Mouse (Mus musculus) spleen, postnatal 4 days (tissue): ENCODE results near the gene Ints7.

Experiments used
- DNase-seq, 2 experiments: peaks; one replicate each; pipeline ENCODE4 v3.0.0; 2022; ENCODE audit warnings: low spot score in 2 of 2

The Ints7 gene

DNA sequence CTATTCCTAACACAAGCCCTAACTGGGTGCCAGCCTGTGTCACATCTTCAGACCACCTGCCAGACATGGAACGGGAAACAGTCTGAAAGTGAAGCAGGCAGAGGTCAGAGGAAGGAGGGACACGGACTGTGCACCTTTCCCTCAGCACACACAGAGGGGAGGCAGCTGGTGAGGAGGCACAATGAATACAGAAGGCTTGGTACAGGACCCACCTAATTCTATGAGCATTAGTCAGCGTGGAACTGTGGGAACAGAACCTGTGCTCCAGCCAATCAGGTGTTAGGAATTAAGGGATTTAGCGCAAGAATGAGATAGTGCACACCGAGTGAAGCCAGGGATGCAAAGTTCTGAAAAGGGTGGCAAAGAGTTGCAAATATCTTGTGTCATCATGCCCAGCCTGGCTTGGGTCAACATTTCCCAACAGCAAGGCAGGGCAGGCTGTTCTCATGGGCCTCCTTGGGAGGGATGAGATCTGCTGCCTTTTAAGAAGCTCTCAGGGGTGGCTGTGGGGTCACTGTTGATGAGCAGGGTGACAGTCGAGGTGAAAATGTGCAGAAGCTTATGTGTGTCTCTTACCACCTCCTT, 57.2 kb downstream of the Ints7 start:
- no peak for DNase-seq

DNA sequence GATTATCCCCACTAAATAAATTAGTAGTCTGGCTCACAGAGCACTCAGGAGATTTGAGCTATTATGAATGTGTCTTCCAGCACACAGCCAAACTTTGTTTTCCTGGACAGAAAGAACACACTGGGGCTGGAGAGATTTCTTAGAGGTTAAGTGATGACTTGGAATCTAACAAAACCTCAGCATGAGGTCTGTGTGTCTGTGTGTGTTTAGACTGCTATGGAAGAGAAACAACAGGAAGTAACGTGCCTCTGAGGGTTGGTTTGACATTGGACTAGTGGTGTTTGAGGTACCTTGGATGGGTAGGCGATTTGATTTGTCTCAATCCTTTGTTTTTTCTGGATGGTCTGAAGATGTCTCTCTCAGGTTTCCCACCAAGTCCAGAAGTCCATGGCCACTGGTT, 58.7 kb downstream of the Ints7 start:
- no peak for DNase-seq

DNA sequence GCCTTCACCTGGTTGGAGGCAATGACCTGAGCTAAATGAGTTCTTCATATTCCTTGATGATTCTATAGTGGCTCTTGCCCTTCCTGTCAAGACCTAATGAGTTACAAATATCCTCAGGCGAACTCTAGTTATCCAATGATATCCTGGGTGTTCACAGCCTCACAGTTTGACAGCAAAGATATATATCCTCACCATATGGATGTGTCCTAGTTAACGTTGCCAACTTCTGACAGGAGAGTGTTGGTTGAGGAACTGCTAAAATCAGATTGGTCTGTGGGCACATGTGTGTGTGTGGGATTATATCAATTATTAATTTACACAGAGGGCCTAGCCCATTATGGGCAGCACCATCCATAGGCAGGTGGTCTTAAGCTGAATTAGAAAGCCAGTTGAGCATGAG, 63.0 kb downstream of the Ints7 start:
- no peak for DNase-seq

GRCm38 (mm10) chr1:191639200-191639807, 63.9 kb downstream of the Ints7 start:
- no peak for DNase-seq

DNA sequence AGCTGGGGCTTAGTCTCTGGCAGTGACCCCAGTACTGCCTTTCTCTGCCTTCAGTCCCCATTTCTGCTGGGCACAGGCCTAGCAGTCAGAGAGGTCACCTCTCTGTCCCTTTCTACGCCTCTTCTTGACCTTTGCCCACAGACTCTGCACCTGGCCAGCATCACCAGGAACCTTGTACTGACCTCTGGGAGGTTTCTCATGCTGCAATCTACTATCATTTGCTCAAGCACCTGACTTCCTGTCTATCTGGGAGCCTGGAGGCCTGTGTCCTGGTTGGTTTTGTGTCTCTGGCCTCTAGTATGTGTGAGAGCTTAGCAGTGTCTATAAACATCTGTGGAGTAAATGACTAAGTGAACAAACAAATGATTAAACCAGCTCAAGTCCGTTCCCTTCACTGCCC, 64.7 kb downstream of the Ints7 start:
- no peak for DNase-seq

DNA sequence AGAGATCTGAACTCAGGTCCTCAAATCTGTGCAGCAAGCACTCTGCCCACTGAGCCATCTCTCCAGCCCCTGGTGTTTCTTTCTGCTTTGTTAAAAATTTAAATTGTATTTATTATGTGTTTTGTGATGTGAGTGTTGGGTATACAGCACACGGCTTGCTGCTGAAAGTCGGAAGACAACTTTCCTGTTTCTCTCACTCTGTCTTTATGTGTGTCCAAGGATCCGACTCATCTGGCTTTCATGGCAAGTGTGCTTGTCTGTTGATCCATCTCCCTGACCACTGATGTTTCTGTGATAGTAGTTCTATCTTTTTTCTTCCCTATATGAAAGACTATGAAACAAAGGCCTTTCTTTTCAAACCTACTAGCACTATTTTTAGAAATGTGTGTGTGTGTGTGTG, 65.4 kb downstream of the Ints7 start:
- no peak for DNase-seq

- no peak for DNase-seq
These were observed 66.0 kb downstream of the Ints7 start for GRCm38 (mm10) chr1:191641438-191641837.

- no peak for DNase-seq
These were observed 67.5 kb downstream of the Ints7 start for GRCm38 (mm10) chr1:191642903-191643302.

DNA sequence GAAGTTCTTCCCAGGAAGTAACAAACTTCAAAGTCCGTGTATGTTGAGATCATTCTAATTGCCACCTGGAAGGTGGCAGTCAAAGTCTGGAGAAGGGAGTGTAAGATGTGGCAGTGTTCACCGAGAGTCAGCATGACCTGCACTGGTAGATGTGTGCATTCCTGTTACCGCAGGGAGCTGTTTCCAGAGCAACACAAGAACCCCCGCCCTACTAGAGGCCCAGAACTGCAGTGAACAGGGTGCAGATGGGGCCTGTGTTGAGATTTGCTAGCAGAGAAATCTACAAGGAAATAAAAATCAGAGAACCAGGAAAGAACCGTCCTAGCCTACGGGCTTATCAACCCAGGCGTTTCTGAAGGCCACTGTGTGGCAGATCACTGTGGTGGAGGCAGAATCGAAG, 70.5 kb downstream of the Ints7 start:
- DNase-seq: no peak

- no peak for DNase-seq
These were observed 72.2 kb downstream of the Ints7 start for GRCm38 (mm10) chr1:191647590-191647989.

- DNase-seq: no peak
These were observed 84.0 kb downstream of the Ints7 start for GRCm38 (mm10) chr1:191659441-191659840.

DNA sequence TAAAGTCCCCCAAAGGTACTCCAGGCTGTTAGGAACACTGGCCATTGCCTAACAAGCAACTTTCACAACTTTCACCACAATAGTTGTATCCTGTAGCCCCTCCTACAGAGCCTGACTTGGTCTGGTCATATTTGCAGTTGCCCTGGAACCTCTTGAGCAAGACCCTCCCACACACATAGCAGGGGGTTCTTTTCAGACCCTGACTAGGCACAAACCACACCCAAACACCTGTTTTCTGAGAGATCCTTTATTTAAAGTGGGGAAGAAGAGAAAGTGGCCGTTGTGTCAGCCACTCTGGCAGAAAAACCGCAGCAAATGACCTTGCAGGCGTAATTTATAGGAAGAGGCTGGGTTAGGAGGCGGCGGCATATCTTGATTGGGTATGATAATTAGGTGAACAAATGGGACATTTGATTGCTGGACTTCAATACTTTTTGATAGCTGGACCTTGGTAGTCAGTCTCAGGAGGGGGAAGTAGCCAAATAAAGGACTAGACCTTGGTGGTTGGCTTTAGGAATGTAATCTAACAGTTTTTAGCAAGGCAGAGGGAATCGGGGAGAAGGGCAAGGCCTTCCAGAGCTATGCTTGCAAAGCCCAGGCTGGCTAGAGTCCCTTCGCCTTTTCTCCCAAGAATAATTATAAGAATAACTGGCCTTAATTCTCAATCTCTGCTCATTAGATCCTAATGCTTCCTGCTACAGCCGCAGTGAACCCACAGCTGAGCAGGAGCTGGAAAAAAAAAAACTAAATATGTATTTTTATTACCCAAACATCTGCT, 85.8 kb downstream of the Ints7 start:
- DNase-seq: no peak

DNA sequence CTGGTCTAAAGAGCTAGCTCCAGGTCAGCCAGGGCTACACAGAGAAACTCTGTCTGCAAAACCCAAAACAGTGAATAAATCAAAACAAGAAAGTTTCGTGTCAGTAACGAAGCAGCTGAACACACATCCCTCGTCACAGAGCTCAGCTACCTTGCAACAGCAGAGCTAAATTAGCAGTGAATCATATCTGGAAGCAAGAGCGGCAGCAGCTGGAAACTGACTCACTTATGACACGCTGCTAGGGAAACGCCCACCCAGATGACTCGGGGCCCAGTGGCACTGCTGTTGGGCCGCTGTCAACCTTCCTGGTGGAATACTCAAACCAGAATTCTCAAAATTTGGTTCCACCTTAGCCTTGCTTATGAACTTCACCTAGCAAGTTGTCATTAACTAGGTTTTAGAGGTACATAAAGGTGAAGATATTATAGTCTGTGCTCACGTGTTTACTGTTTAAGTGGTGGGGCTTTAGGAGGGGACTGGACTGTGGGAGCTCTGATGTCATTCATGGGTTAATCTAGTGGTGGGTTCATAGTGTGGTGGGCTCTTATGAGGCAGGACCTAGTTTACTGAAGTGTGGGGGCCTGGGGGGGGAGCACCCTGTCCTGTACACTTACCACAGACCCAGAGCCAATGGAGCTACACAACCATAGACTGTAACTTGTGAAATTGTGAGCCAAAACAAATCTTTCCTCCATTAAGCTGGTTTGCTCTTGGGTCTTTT, 86.9 kb downstream of the Ints7 start:
- DNase-seq: no peak

DNA sequence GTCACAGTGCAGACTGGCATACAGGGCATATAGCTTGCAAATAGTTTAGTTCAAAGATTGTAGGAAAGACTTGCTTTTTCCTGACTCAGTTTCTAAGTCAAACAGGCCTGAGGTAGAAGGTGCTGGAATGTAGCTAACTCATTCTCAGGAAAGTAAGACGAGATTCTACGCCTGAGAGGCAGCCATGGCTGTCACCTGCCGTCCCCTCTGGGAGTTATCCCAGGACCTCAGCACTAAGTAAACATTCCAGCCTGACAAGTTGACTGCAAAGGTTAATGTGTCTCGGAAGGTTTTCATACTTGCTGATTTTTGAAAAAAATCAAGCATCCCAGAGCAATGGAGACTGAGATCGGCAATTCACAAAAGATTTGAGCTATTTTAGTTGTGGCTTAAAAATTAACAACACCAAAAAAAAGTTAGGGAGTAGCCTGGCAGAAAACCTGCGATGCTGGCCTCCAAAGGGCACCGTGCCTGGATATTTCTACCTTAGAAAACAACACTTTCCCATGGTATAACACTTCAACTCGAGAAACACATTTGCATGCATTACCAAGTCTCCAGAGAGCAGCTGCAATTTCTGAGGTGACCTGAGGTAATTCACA, 87.6 kb downstream of the Ints7 start:
- no peak for DNase-seq

DNA sequence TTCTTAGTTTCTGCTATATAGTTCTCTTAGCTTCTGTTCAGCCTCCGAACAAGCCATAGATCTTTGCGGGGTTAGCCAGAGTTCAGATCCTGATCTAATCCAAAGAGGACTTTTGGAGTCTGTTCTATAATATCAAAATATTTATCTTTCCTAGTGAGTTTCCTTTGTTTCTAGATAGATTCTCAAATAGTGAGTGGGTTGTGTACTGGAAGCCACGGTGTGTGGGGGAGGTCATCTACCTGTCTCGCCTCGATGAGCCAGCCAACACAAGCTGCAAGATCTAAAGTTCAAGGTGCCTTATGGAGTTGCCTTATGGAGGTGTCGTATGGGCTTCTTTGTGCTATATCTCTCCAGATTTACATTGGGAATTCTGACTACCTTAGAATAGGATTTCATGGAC, 88.2 kb downstream of the Ints7 start:
- no peak for DNase-seq

DNA sequence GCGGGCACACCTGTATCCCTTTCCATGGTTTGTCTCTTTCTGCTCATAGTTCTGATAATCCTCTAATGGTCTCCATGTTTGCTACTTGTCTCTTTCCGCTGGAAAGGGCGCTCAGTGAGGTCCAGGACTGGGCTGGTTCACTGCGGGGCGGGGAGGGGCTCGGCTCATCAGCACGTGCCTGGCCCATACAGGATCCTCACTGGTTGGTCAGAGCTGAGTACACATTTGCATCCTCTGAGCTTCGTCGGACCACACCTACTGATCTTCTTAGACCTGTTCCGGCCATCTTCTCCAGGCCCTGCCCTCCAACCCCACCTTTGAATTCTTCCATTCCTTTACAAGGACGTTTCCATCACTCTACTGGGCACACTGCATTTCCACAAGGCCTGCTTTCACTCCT, 90.9 kb downstream of the Ints7 start:
- no peak for DNase-seq

GRCm38 (mm10) chr1:191668030-191668429, 92.6 kb downstream of the Ints7 start:
- no peak for DNase-seq
